ENCODE assay signal across 24 mouse cellular contexts in the genomic region with DNA sequence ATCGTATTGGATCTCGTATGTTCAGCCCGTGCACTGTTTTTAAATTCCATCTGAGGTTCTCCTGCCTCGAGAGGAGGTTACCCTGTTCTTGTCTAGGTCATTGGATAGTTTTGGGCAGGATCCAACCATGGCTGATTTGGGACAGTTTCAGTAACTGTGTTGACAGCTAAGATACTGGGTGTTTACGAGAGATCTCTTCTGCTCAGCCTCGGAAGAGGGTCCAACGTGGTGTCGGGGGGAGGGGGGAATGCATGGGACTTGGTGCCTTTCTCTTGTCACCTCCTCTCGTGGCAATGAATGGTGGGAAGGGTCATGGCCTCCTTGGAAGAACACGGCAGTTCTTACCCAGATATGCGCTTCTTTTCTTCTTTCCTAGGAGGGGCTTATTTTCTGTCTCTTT.
A peak's percentile ranks its signal among the peaks of the same experiment; 100 is the strongest.
DNase-seq lines count a peak whose midpoint lies in the region; ATAC-seq and TF ChIP-seq lines count a peak whose summit lies in the region.
"Had no signal": no experiment of that assay in that cellular context is flagged by ENCODE, and none has a peak within 500 bp of the region (broad histone marks: within the 10 kb centered on the region; RNA-seq: fewer than 3 reads in every experiment).

No protein-coding gene starts in this region.

- no peak for TF ChIP-seq CTCF in lung, embryonic 14.5 days (IDR thresholded peaks at IDR 0.05; ENCODE audit: low read depth)
- TF ChIP-seq CTCF in lung, adult 2 months (IDR thresholded peaks at IDR 0.05; ENCODE audit: insufficient read depth, low read length), result no peak

- H3K4me1 ChIP-seq in lung, embryonic 14.5 days (ENCODE audit: insufficient read depth), result no peaks in the 10 kb centered on the region
- peaks cover 2% of the 10 kb centered on the region; the same call in 1 of the 2 replicates for H3K4me1 ChIP-seq in lung, adult 2 months (ENCODE audit: control insufficient read depth, insufficient read depth, low read length)
- H3K4me1 ChIP-seq in lung, embryonic 16.5 days (replicated peaks; ENCODE audit: control insufficient read depth, insufficient read depth, low read length), result no peaks in the 10 kb centered on the region

- no peak overlapping the region for H3K27ac ChIP-seq in lung, embryonic 14.5 days (ENCODE audit: low read depth)
- H3K27ac ChIP-seq in lung, embryonic 16.5 days (ENCODE audit: low read length), result no peak overlapping the region
- H3K27ac ChIP-seq: embryonic facial prominence, embryonic 10.5 days; embryonic facial prominence, embryonic 12.5 days; forebrain, embryonic 13.5 days; forebrain, embryonic 15.5 days had no signal

- H3K9me3 ChIP-seq in lung, embryonic 14.5 days (ENCODE audit: low read depth, low read length), result no peaks in the 10 kb centered on the region
- H3K9me3 ChIP-seq in lung, embryonic 16.5 days (ENCODE audit: control insufficient read depth, low read length), result no peaks in the 10 kb centered on the region
- H3K9me3 ChIP-seq: embryonic facial prominence, embryonic 10.5 days; embryonic facial prominence, embryonic 12.5 days; forebrain, embryonic 13.5 days; forebrain, embryonic 15.5 days had no signal

- H3K4me2 ChIP-seq in lung, embryonic 14.5 days, result no peak overlapping the region
- H3K4me2 ChIP-seq in lung, embryonic 16.5 days (ENCODE audit: low read depth, low read length), result no peak overlapping the region
- H3K4me2 ChIP-seq: embryonic facial prominence, embryonic 12.5 days; forebrain, embryonic 13.5 days; forebrain, embryonic 15.5 days had no signal

- no peaks in the 10 kb centered on the region for H3K27me3 ChIP-seq in lung, embryonic 14.5 days (ENCODE audit: insufficient read depth, low read length)
- H3K27me3 ChIP-seq in lung, embryonic 16.5 days (ENCODE audit: control insufficient read depth, insufficient read depth, low read depth, low read length), result no peaks in the 10 kb centered on the region
- H3K27me3 ChIP-seq: CH12.LX; embryonic facial prominence, embryonic 12.5 days; Patski had no signal

- no peak for TF ChIP-seq POLR2A in lung, adult 2 months (IDR thresholded peaks at IDR 0.05; ENCODE audit: borderline replicate concordance, extremely low read depth, low read depth, low read length)

- DNase-seq in lung, embryonic 14.5 days, result peak; percentile 85
- no peak for DNase-seq in lung, adult 2 months
- no peak for DNase-seq in lung, adult 18-20 months
- peak; percentile 30 for DNase-seq in lung, postnatal 10 days
- DNase-seq in lung, postnatal 36 days, result no peak
- DNase-seq: adrenal gland, adult 8-10 months; adrenal gland, postnatal 14 days; adrenal gland, postnatal 36 days; B cell, adult 2 months; cerebellum, adult 11-12 months; cerebellum, adult 2 months; cerebellum, adult 9-10 months; cerebellum, postnatal 10 days; cerebellum, postnatal 25 days had no signal

- no peak overlapping the region for H3K4me3 ChIP-seq in lung, embryonic 14.5 days (ENCODE audit: low read depth, low read length)
- H3K4me3 ChIP-seq in lung, adult 2 months (replicated peaks; ENCODE audit: extremely low read depth, low read depth, low read length), result no peak overlapping the region
- no peak overlapping the region for H3K4me3 ChIP-seq in lung, embryonic 16.5 days (ENCODE audit: low read length)
- H3K4me3 ChIP-seq: embryonic facial prominence, embryonic 10.5 days; embryonic facial prominence, embryonic 12.5 days; forebrain, embryonic 13.5 days; forebrain, embryonic 15.5 days had no signal

- 0 out of 2 replicates have a peak, but pooled peaks cover 9% of the 10 kb centered on the region for H3K36me3 ChIP-seq in lung, embryonic 14.5 days (ENCODE audit: insufficient read depth)
- no peaks in the 10 kb centered on the region for H3K36me3 ChIP-seq in lung, embryonic 16.5 days (ENCODE audit: control insufficient read depth, insufficient read depth, low read length)
- H3K36me3 ChIP-seq: embryonic facial prominence, embryonic 12.5 days; forebrain, embryonic 15.5 days; G1E had no signal

- peak; percentile 76; the same call in 1 of the 2 replicates for ATAC-seq in lung, embryonic 14.5 days (ENCODE audit: insufficient read depth)
- ATAC-seq in lung, embryonic 16.5 days (ENCODE audit: low read depth), result peak; percentile 67
- ATAC-seq: activated CD4-positive, CD25-positive, alpha-beta regulatory T cell, adult 4 months; CD4-positive, CD25-positive, alpha-beta regulatory T cell, adult 4 months; forebrain, embryonic 13.5 days; forebrain, embryonic 15.5 days; Patski had no signal

- no peak overlapping the region for H3K9ac ChIP-seq in lung, embryonic 14.5 days
- no peak overlapping the region for H3K9ac ChIP-seq in lung, embryonic 16.5 days (ENCODE audit: low read length)
- H3K9ac ChIP-seq: embryonic facial prominence, embryonic 12.5 days; forebrain, embryonic 13.5 days; forebrain, embryonic 15.5 days had no signal

- 55% methylated on average over 11 of the region's 11 CpGs for WGBS in lung, embryonic 14.5 days
- WGBS in lung, adult 2 months, result 78% methylated on average over 11 of the region's 11 CpGs
- 55% methylated on average over 11 of the region's 11 CpGs for WGBS in lung, embryonic 16.5 days

Comparison
In these comparisons a context has a peak if more than half of its experiments do, and no peak if none do; other contexts are left out.
1. DNase-seq: peak in lung, embryonic 14.5 days (single experiment) and lung, postnatal 10 days (single experiment); none in lung, adult 2 months (single experiment), lung, adult 18-20 months (0 of 2) and lung, postnatal 36 days (single experiment).